Mouse (Mus musculus) kidney, postnatal 36 days (tissue): ENCODE results near the gene Dram2.
"Not testable (repeated sequence)": the region's sequence is repeated elsewhere in the genome, so short reads cannot be mapped to it uniquely, and the experiment has no call there.

ENCODE experiments used
- DNase-seq, 2 experiments: peaks; one replicate each; pipeline ENCODE4 v3.0.0; 2021 to 2022; ENCODE audit warnings: mixed read lengths in 2 of 2

The Dram2 gene

DNA sequence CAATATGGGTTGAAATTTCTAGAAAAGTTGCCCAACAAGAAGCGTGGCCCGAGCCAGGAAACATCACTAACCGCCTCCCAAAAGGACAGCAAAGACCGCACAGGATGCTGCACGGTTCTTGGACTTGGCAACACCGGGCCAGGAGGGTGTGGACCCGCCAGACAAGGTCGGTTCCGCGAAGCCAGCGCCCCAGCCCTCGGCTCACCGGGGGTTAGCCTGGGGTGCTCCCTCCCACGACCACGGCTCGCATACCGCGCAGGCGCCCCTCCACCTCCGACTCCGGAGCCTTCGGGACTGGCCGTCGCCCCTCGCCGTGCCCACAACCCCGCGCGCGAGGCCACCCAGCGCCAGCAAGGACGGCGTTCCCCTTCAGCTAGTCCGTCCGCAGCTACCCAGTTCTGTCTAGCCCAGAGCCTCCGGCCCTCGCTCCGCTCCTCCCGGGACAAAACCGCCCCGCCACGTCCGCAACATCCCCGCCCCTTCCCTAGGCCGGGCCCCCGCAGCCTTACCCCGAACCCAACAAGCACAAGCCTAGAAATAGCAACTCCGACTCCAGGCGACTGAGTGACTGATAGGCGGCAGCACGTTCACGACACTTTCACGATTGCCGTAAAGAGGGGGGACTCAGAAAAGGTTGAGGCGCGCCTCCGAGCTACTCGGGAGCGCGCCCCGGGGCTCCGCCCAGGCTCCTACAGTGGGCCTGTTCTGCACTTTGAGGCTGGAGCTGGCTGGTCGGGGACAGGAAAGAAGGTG, at the start of gene Dram2, which contains the start of gene Cept1:
Gene Dram2, plus strand, starts transcription at position 628 of the 753 bp plus-strand sequence.
Gene Cept1, minus strand, starts transcription at position 632 of the 753 bp plus-strand sequence.
- DNase-seq: peak; percentile 96 to 97

DNA sequence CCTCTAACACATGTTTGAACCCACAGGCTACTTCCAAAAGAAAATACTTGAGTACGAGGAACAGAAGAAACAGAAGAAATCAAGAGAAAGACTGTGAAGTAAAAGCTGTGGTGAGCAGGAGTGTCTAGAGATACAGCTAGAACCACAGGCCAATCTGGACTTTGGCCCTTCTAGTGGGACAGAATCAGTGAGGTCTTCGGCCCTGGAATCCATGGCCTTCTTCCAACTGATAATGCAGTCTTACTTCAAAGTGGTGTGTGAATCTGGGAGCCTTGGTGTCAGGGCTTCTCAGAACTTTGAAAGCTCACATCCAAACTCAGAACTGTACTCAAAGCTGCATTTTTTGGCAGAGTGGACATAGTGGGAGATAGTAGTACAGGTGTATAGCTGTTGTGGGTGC, 47.1 kb upstream of the Dram2 start:
- DNase-seq: no peak

DNA sequence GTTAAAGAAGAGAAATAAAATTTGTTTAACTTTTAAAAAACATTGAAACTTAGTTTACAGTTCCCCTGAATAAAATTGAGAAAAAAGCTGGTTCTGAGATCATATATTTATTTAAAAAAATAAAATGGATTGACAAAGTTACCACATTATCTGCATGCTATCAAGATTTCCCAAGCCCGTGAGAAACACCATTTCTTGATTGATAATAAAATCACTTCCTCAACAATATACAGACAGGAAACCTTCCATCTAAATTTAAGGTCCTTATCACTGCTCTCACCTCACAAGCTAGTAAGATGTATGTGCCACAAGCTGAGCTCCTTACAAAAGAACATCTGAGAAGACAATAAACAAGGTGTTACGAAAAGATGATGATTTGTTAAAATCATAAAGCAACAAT, 44.7 kb upstream of the Dram2 start:
- DNase-seq: no peak

DNA sequence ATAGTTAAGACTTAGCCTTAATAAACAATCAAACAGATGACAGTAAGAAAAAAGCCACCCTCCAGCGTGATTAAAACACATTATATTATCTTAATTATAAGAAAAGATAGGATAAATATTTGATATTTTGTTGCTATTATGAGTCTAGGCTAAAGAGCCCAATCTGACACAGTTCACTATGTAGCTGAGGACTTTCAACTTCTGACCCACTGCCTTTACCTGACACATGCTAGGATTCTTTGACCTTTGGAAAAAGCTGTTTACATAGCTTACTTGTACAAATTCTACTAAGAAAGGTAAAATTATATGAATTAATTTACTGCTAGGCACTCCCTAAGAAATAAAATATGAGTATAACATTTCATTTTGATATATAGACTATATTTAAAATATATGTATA, 36.9 kb upstream of the Dram2 start:
- no peak for DNase-seq

DNA sequence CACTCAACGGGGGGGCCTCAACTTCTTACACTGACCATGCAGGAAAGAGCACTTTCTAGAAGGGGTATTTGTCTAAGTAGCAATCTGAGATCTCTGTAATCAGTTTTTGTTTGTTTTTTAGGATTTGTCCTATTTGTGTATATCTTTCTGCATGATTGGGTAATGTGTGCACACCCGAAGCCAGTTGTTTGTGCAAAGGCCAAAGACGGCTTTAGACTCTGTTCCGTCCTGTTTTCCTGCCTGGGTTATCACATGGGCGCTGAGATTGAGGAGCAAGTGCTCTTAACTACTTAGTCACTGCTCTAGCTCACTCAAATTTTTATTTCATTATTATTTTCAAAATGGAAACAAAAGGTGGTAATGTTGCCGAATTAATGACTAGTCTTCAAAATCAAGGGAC, 32.6 kb upstream of the Dram2 start:
- no peak for DNase-seq

DNA sequence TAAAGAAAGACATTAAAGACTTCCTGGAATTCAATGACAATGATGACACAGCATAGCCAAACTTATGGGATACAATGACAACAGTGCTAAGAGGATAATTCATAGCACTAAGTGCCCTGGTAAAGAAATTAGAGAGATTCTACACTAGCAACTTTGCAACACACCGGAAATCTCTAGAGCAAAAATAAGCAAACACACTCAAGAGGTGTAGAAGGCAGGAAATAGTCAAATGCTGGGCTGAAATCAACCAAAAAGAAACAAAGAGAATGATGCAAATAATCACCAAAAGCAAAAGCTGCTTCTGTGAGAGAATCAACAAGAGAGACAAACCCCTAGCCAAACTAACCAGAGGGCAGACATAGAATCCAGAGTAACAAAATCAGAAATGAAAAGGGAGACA, 24.9 kb upstream of the Dram2 start:
- DNase-seq: no peak

DNA sequence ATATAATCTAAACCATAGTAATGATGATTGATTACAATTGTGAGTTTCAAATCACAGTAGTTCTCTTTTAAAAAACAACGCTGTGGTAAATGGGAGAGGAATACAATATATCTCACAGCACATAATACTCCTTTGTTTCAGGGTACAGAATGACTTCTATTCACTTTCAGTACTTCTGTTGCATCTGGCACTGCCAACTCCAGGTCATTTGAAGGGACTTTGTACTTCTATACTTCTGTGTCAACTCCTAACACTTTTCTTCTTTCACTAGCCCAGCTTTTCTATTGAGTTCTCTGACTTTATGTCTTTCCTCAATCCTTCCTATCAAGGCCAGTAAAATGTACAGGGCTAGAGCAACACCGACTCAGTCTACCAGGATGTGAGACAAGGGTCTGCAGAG, 21.2 kb upstream of the Dram2 start:
- DNase-seq: no peak

DNA sequence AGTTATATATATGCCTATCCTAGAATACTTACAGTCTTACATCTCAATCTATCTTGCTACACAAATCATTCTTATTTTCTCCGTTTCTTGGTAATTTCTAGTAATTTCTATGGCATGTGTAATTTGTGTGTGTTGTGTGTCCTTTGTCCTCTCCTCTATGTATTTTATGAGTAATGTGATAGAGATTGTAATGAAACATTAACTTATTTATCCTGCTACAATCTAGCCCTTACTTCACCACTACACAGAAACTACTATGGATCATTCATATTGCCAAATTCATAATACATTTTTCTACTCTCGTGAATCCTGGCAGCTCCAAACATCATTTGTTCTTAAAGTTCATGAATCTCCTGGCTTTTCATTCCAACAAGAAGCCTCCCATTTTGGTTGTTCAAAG, 19.6 kb upstream of the Dram2 start:
- no peak for DNase-seq

DNA sequence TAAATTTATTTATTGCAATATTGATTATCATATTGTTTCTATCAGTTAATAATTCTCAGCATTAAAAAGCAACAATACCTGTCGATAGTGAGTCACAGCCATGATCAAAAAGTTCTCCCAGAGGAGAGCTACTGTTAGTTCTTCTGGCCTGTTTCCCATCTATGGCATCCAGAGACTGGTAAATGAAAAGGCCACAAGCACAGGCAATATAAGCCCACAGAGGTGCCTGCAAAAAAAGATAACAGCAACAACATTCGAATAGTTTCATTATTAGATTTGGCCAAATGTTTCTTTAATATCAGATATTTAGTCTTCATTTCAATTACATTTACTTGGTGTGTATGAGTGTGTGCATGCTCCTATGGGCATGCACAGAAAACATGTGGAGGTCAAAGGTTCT, 14.3 kb upstream of the Dram2 start:
- no peak for DNase-seq

DNA sequence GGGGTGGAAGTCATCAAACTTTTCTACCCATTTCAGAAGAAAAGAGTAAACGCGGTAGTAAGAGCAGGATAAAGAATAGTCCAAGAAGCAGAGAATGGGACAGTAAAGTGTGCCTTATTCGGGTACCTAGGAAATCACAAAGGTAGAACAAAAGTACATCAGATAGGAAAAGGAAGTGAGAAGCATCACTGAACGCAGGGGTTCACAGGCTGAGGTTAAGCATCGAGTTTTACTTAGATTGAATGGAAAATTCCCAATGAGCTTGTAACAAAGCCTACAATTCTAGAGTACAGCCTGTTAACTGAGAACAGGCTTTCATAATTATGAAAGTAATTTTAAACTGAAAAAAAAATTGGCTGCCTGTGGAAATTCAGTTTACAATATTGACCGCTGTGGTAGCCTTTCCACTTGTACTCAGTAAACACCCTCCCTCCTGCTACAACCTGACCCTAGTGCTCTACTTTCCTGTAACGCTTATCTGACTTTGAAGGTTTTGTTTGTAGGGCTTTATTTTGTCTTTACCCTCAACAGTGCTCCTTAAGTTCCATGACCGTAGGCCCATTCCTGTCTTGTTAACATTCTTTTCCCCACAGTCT, 2.8 kb upstream of the Dram2 start:
- no peak for DNase-seq

DNA sequence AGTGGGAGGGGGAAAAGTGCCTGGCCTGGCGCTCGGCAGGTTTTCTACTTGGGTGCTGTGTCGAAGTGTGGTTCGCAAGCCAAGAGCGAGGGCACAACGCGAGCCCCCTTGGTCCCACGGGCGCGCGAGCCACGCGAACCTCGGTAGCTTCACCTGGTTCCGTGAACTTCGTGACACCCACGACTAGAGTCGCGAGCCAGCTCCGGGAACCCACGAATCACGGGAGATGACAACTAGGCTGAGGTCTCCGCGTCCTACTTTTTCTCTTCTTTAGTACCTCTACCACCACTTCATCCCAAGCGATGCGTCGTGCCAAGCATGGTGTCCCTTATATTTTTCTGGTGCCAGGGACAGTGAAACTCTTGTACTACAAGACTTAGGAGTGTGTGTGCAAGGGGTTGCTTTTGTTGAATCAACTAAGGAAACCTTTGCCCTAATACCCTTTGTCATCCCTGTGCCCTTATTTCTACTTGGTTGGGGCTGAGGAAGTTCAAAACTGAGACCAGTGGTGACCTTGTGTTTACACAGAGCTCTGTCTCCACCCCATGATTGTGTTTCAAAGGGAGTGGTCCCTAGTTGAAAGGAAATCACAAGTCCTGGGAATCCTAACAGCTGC, 434 bp downstream of the Dram2 start:
- DNase-seq: peak; percentile 40 to 66

DNA sequence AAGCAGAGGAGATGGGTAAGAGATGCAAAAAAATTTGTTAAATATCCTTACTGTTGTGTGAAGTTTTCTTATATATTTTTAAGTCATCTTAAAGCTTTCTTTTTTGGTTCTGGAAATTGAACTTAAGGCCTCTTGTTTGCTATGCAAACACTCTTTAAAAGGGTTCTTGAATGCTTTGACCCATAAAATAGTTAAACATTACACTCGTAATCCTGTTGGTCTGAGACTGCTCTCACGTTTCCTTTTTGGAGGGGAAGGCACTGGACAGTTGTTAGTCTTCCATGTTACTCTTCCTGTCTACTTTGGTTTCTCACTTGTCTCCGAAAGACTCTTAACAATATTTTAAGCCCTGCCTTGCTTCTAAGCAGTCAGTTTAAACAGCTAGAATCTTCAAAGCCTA, 1.4 kb downstream of the Dram2 start:
- DNase-seq: peak; percentile 7 to 50

DNA sequence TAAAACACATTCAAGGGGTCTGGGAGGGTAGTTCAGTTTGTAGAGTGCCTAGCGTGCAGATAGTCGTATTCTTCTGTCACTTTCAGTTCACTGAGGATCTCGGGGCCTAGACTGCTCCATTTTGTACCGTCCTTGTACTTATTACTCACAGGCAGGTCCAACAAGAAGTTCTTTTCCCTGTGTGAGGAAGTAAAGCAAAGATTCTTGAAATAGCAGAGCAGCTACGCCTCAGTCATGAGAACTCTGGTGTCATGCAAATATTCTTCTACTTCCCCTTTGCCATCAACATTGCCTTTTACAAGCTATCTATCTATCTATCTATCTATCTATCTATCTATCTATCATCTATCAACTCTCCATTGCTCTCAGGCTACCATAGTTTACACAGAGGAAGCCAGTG, 5.8 kb downstream of the Dram2 start:
- DNase-seq: no peak

DNA sequence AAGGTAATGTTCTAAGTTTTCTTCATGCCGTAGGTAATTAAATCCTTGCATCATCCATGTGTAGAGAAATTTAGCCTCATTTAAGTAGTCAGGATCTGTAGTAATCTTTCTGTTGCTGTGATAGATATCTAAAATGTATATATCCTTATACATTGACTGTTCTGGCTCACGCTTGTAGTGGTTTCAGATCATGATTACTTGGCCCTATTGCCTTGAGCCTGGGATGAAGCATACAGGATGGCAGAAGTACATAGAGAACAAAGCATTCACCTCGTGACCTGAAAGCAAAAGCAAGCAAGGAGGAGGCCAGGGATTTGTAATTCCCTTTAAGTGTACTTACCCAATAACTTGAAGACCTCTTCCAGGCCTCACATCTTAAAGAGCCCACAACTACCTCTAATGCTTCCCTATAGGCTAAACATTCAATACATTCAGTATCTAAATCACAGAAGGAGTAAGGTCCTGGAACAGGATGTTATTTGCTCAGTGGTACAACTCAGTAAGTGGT, 8.2 kb downstream of the Dram2 start:
- no peak for DNase-seq

DNA sequence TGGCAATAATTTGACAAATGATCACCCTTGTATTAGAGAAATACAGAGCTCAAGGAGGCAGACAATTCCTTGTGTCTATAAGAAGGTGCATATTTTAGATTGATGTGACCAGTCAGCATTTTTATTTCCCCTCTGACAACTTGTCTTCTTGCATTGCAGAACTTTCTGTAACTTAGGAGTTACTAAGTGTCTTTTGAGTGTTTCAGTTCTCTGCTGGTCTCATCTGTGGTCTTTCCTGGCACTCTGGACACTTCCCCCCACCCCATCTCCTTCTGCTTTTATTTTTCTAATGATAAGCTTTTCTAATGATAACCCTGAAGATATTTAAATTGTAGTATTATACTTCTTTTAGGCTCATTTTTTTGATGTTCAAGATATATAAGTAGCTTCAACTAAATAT, 10.7 kb downstream of the Dram2 start:
- DNase-seq: no peak

DNA sequence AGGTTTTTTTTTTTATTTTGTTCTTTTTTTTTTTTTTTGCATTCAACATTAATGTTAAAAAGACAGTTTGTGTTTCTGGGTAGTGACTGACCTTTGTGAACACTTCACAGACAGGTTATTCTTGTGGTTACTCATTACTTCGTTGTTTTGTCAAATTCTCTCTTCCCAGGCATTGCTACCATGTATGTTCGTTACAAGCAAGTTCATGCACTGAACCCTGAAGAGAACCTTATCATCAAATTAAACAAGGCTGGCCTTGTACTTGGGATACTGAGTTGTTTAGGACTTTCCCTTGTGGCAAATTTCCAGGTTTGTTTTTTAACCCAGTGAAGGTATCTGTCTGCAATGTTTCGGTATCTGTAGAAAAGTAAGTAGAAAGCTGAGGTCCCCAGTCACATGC, 18.3 kb downstream of the Dram2 start:
- peak in 1 of 2 experiments; percentile 30 for DNase-seq

DNA sequence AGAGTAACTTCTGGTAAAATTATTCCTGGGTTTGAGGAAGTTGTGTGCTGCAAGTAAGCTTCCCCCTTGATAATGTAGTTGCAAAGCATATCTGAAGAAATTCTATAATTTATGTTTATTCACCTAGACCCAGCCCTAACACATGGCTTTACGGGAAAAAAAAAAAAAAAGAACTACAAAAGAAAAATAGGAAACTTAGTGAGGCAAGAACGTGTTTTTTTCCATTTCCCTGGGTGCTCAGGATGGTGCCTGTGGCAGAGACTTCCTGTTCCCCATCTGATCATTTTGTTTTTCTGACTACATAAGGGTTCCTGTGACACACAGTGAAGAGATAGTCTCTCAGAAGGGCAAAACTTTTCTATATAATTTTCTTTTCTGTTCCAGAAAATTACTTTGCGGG, 25.6 kb downstream of the Dram2 start:
- DNase-seq: no peak

DNA sequence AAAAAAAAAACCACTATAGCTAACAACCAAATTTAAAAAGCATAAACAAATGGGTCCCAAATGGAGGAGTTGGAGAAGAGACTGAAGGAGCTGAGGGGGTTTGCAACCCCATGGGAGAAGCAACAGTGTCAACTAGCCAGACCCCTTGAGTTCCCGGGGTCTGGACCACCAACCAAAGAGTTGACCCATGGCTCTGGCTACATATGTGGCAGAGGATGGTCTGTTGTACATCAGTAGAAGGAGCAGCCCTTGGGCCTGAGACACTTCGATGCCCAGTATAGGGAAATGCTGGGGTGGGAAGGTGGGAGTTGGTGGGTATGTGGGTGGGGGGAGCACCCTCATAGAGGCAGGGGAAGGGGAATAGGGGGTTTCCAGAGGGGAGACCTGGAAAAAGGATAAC, 31.7 kb downstream of the Dram2 start:
- DNase-seq: no peak

DNA sequence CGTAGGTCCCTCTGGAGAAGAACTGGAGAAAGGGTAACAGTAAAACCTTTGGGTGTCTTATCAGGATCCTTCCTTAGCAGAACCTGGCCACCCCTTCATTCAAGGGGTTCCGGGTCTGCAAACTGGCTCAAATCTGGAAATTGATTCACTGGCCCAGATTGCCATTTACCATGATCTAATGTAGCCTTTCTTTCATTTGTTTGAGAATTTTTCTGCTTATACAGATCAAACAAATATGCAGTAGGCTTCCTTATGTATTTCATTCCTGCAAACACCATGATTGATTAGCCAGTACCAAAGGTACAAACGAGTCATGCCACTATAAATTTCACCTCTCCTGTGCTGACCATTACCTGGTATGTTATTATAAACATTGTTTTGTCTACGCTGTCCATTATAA, 46.0 kb downstream of the Dram2 start:
- DNase-seq: not testable (repeated sequence)

DNA sequence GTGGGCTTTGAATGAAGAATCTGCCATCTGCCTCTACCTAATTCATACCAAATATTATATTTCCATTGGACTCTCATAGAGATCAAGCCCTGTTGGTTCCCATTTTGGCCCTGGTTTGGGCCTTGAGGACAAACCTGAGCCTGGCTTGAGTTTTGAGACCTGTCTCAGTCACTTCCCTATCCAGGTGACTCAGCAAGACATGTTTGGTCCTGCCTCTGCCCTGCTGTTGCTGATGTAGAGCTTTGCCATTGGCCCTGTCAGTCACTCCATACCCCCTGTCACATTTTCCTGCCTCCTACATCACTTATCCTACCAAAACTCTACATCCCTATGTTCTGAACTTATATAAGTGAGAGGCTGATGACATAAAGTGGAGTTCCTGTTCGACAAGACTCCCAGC, 70.5 kb downstream of the Dram2 start:
- DNase-seq: no peak
